Mouse (Mus musculus) erythroblast, embryonic 14.5 days (primary cell): ENCODE data around the gene Ier5.

Source experiments
- GATA1 ChIP-seq: IDR thresholded peaks from 2 replicates; pipeline ENCODE4 v1.6.1; 2012; ENCODE audit warnings: low read length, inconsistent platforms, mixed read lengths
- TAL1 ChIP-seq: IDR thresholded peaks from 3 replicates; pipeline ENCODE4 v1.6.1; 2012; ENCODE audit warnings: low read length, inconsistent platforms, mixed read lengths

GRCm38 (mm10) chr1:155090327-155090726 lies 9.1 kb downstream of the Ier5 start:
- no peak for TF ChIP-seq GATA1
- TF ChIP-seq TAL1 = no peak
